In genomic region chr1:121177908-121178311, GRCm38 (mm10) we compare ENCODE assay signal across 8 mouse cellular contexts.
DNase-seq lines count a peak whose midpoint lies in the region; ATAC-seq and TF ChIP-seq lines count a peak whose summit lies in the region.

No protein-coding gene starts in this region.

- no peak for ATAC-seq in liver, postnatal 0 days
- ATAC-seq in heart, embryonic 13.5 days (ENCODE audit: extremely low read depth, insufficient number of reproducible peaks, low FRiP score, low TSS enrichment) = no peak
- ATAC-seq in megakaryocyte progenitor cell, adult 5-6 weeks (replicated peaks; ENCODE audit: poor library complexity) = no peak

- no peaks in the 10 kb centered on the region for H3K36me3 ChIP-seq in liver, postnatal 0 days (replicated peaks; ENCODE audit: insufficient read depth, low read length)
- H3K36me3 ChIP-seq in heart, embryonic 13.5 days = no peaks in the 10 kb centered on the region
- H3K36me3 ChIP-seq in midbrain, embryonic 10.5 days = no peaks in the 10 kb centered on the region

- no peaks in the 10 kb centered on the region for H3K4me1 ChIP-seq in liver, postnatal 0 days (ENCODE audit: insufficient read depth)
- H3K4me1 ChIP-seq in heart, embryonic 13.5 days = 0 out of 2 replicates have a peak, but pooled peaks cover 7% of the 10 kb centered on the region
- H3K4me1 ChIP-seq in midbrain, embryonic 10.5 days = peaks cover 28% of the 10 kb centered on the region

- under 1% methylated on average over 27 of the region's 31 CpGs for whole genome bisulfite sequencing in liver, postnatal 0 days (ENCODE audit: insufficient replicate concordance)
- under 1% methylated on average over 31 of the region's 31 CpGs for WGBS in heart, embryonic 13.5 days
- under 1% methylated on average over 31 of the region's 31 CpGs for WGBS in midbrain, embryonic 10.5 days

- H3K27me3 ChIP-seq in liver, postnatal 0 days (ENCODE audit: insufficient read depth, low read length) = peaks cover 45% of the 10 kb centered on the region
- H3K27me3 ChIP-seq in heart, embryonic 13.5 days (replicated peaks) = peaks cover 78% of the 10 kb centered on the region
- peaks cover 96% of the 10 kb centered on the region for H3K27me3 ChIP-seq in midbrain, embryonic 10.5 days (ENCODE audit: low read depth, poor library complexity, severe bottlenecking)

- no peak overlapping the region for H3K27ac ChIP-seq in liver, postnatal 0 days (ENCODE audit: low read depth)
- H3K27ac ChIP-seq in heart, embryonic 13.5 days (replicated peaks) = no peak overlapping the region
- H3K27ac ChIP-seq in midbrain, embryonic 10.5 days (replicated peaks) = peak overlapping the region; percentile 87

- DNase-seq in liver = peak; percentile 5
- DNase-seq in liver, postnatal 0 days = no peak
- DNase-seq in embryo, embryonic 9.5 days (ENCODE audit: extremely low spot score) = peak; percentile 66
- DNase-seq in midbrain, embryonic 10.5 days (ENCODE audit: low spot score) = peak; percentile 73
- no peak for DNase-seq in left cerebral cortex, postnatal 36 days (ENCODE audit: low spot score in 2 of 2)
- DNase-seq in frontal cortex, postnatal 36 days (ENCODE audit: low spot score in 2 of 2) = no peak

- H3K4me3 ChIP-seq in liver, postnatal 0 days (ENCODE audit: low read depth, low read length) = no peak overlapping the region
- peak overlapping the region; percentile 36 for H3K4me3 ChIP-seq in heart, embryonic 13.5 days
- peak overlapping the region; percentile 46 for H3K4me3 ChIP-seq in midbrain, embryonic 10.5 days

- H3K4me2 ChIP-seq in liver, postnatal 0 days (ENCODE audit: low read depth, low read length) = no peak overlapping the region
- H3K4me2 ChIP-seq in heart, embryonic 13.5 days = peak overlapping the region; percentile 57

- H3K9me3 ChIP-seq in liver, postnatal 0 days (ENCODE audit: low read length) = no peaks in the 10 kb centered on the region
- no peaks in the 10 kb centered on the region for H3K9me3 ChIP-seq in heart, embryonic 13.5 days
- peaks cover 9% of the 10 kb centered on the region; the same call in 1 of the 2 replicates for H3K9me3 ChIP-seq in midbrain, embryonic 10.5 days (replicated peaks)

- no peak for TF ChIP-seq CTCF in liver, postnatal 0 days (IDR thresholded peaks at IDR 0.05; ENCODE audit: low read depth)

- no peak for TF ChIP-seq EP300 in liver, postnatal 0 days (IDR thresholded peaks at IDR 0.05; ENCODE audit: low read depth)

- H3K9ac ChIP-seq in liver, postnatal 0 days (replicated peaks) = no peak overlapping the region
- H3K9ac ChIP-seq in heart, embryonic 13.5 days = peak overlapping the region; percentile 33; the same call in 1 of the 2 replicates

- intact Hi-C loops in left cerebral cortex, postnatal 36 days (cut with DNase I) = no loop called here

Comparison
In these comparisons a context has a peak if more than half of its experiments do, and no peak if none do; other contexts are left out.
1. DNase-seq: peak in liver (single experiment), embryo, embryonic 9.5 days (single experiment) and midbrain, embryonic 10.5 days (single experiment); none in liver, postnatal 0 days (single experiment), left cerebral cortex, postnatal 36 days (0 of 2) and frontal cortex, postnatal 36 days (0 of 2).